ENCODE assay signal across 13 mouse cellular contexts in the genomic region with DNA sequence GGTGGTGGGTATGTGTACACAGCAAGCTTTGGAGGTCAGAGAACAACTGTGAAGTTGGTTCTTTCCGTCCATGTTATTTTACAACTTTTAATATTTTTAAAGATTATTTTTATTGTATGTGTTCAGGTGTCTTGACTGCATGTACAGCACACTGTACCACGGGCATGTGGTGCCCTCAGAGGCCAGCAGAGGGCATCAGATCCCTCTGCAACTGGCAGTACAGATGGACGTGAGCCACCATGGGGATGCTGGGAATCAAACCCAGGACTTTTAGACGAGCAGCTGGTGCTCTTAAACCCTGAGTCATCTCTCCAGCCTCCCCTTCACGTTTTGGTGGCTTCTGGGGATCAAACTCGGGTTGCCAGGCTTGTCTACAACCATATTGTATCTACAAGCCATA. TPM values are rescaled to one million over a fixed set of nuclear protein-coding genes. Genes with fewer than 3 reads are reported as not detected.
DNase-seq lines count a peak whose midpoint lies in the region; ATAC-seq and TF ChIP-seq lines count a peak whose summit lies in the region.
"Had no signal": no experiment of that assay in that cellular context is flagged by ENCODE, and none has a peak within 500 bp of the region (broad histone marks: within the 10 kb centered on the region; RNA-seq: fewer than 3 reads in every experiment).

No protein-coding gene starts in this region.

- no peak overlapping the region for H3K9ac ChIP-seq in lung, embryonic 14.5 days
- H3K9ac ChIP-seq: embryonic facial prominence, embryonic 12.5 days; forebrain, postnatal 0 days; heart, embryonic 13.5 days; liver, embryonic 15.5 days had no signal

- no peaks in the 10 kb centered on the region for H3K36me3 ChIP-seq in lung, embryonic 14.5 days (ENCODE audit: insufficient read depth)
- no peaks in the 10 kb centered on the region for H3K36me3 ChIP-seq in splenic B cell, adult 2 months (ENCODE audit: control insufficient read depth, insufficient read depth, low read length, poor library complexity, severe bottlenecking)
- H3K36me3 ChIP-seq: embryonic facial prominence, embryonic 12.5 days; heart, embryonic 13.5 days; liver, embryonic 15.5 days had no signal

- TF ChIP-seq CTCF in lung, embryonic 14.5 days (IDR thresholded peaks at IDR 0.05; ENCODE audit: low read depth) = peak; percentile 30; the same call in 1 of the 2 replicates

- ATAC-seq in lung, embryonic 14.5 days (ENCODE audit: insufficient read depth) = no peak
- ATAC-seq in inflammation-experienced regulatory T-cells, adult 6 months = no peak
- ATAC-seq: forebrain, postnatal 0 days had no signal

- H3K27ac ChIP-seq in lung, embryonic 14.5 days (ENCODE audit: low read depth) = no peak overlapping the region
- H3K27ac ChIP-seq: embryonic facial prominence, embryonic 12.5 days; heart, embryonic 13.5 days; liver, embryonic 15.5 days had no signal

- peaks cover 4% of the 10 kb centered on the region; the same call in 1 of the 2 replicates for H3K27me3 ChIP-seq in lung, embryonic 14.5 days (ENCODE audit: insufficient read depth, low read length)
- no peaks in the 10 kb centered on the region for H3K27me3 ChIP-seq in splenic B cell, adult 2 months (ENCODE audit: control insufficient read depth, insufficient read depth, low read length, poor library complexity, severe bottlenecking)
- H3K27me3 ChIP-seq: embryonic facial prominence, embryonic 12.5 days; heart, embryonic 13.5 days had no signal

- peak; percentile 12 to 14 for DNase-seq in cerebellum, postnatal 10 days
- DNase-seq in cerebellum, adult 11-12 months = no peak
- no peak for DNase-seq in lung, embryonic 14.5 days
- DNase-seq in lung, postnatal 14 days = no peak
- peak; percentile 31 for DNase-seq in NIH3T3 (ENCODE audit: low read depth)
- DNase-seq in splenic B cell, adult 2 months (ENCODE audit: low read depth, low spot score) = peak; percentile 64
- DNase-seq in layer of hippocampus, postnatal 14 days (ENCODE audit: low spot score in 2 of 2) = no peak
- DNase-seq: forebrain, postnatal 0 days; retina, postnatal 1 day had no signal

- no peak overlapping the region for H3K4me3 ChIP-seq in lung, embryonic 14.5 days (ENCODE audit: low read depth, low read length)
- H3K4me3 ChIP-seq: embryonic facial prominence, embryonic 12.5 days; heart, embryonic 13.5 days; liver, embryonic 15.5 days had no signal

- 0 out of 2 replicates have a peak, but pooled peaks cover 3% of the 10 kb centered on the region for H3K9me3 ChIP-seq in lung, embryonic 14.5 days (ENCODE audit: low read depth, low read length)
- H3K9me3 ChIP-seq: liver, embryonic 15.5 days had no signal

- H3K4me1 ChIP-seq in lung, embryonic 14.5 days (ENCODE audit: insufficient read depth) = no peaks in the 10 kb centered on the region
- H3K4me1 ChIP-seq: liver, embryonic 15.5 days had no signal

- no peak overlapping the region for H3K4me2 ChIP-seq in lung, embryonic 14.5 days
- H3K4me2 ChIP-seq: embryonic facial prominence, embryonic 12.5 days; heart, embryonic 13.5 days; liver, embryonic 15.5 days had no signal

- 57% methylated on average over 6 of the region's 6 CpGs for WGBS in lung, embryonic 14.5 days

RNA-seq across cellular contexts. Expression of a gene that starts 5.9 kb away (rescaled TPM):
- polyA plus RNA-seq in lung, embryonic 14.5 days (2014; fragmentation: Nextera tagmentation; extraction: Ambion mirVana) = 0.12 TPM in 1 of 2 replicates, not detected in the other
- polyA plus RNA-seq in inflammation-experienced regulatory T-cells, adult 6 months (2017; shearing (Covaris generic)) = under 1 TPM in 1 of 3 experiments, not detected in 2; 0.44 TPM
- 1 to 10 TPM; 1.0 to 3.0 TPM for total RNA-seq in layer of hippocampus, postnatal 14 days (2021)
- polyA plus RNA-seq: heart, embryonic 13.5 days; liver, embryonic 15.5 days had no signal

RNA-seq across cellular contexts. Expression of a gene that starts 15.2 kb away (rescaled TPM):
- 0.61 and 1.0 TPM in 2 replicates for polyA plus RNA-seq in lung, embryonic 14.5 days (2014; fragmentation: Nextera tagmentation; extraction: Ambion mirVana)
- polyA plus RNA-seq in inflammation-experienced regulatory T-cells, adult 6 months (2017; shearing (Covaris generic)) = 1 to 10 TPM; 2.2 to 6.8 (median 4.7) TPM
- under 1 TPM in 1 of 2 experiments, not detected in 1; 0.16 TPM for total RNA-seq in layer of hippocampus, postnatal 14 days (2021)

RNA-seq across cellular contexts. Expression of a gene that starts 47.6 kb away (rescaled TPM):
- 0.32 and 0.33 TPM in 2 replicates for polyA plus RNA-seq in lung, embryonic 14.5 days (2014; fragmentation: Nextera tagmentation; extraction: Ambion mirVana)
- polyA plus RNA-seq in inflammation-experienced regulatory T-cells, adult 6 months (2017; shearing (Covaris generic)) = 1 to 10 TPM; 3.9 to 8.4 (median 7.9) TPM
- not detected for total RNA-seq in layer of hippocampus, postnatal 14 days (2021)

Comparison
In these comparisons a context has a peak if more than half of its experiments do, and no peak if none do; other contexts are left out.
1. DNase-seq: peak in cerebellum, postnatal 10 days (2 of 2), NIH3T3 (single experiment) and splenic B cell, adult 2 months (single experiment); none in cerebellum, adult 11-12 months (single experiment), lung, embryonic 14.5 days (single experiment), lung, postnatal 14 days (single experiment) and layer of hippocampus, postnatal 14 days (0 of 2).